Comparison of ENCODE assay signal across 9 mouse cellular contexts in genomic region chr17:12205015-12205693, GRCm38 (mm10).
DNase-seq lines count a peak whose midpoint lies in the region; ATAC-seq and TF ChIP-seq lines count a peak whose summit lies in the region.
"Had no signal": no experiment of that assay in that cellular context is flagged by ENCODE, and none has a peak within 500 bp of the region (broad histone marks: within the 10 kb centered on the region; RNA-seq: fewer than 3 reads in every experiment).

No protein-coding gene starts in this region.

- H3K9me3 ChIP-seq in heart, postnatal 0 days (replicated peaks; ENCODE audit: control insufficient read depth, low read length), result no peaks in the 10 kb centered on the region
- H3K9me3 ChIP-seq in hindbrain, embryonic 12.5 days (replicated peaks), result no peaks in the 10 kb centered on the region
- no peaks in the 10 kb centered on the region for H3K9me3 ChIP-seq in neural tube, embryonic 13.5 days

- H3K9ac ChIP-seq in heart, postnatal 0 days (replicated peaks; ENCODE audit: low read depth, low read length), result no peak overlapping the region
- H3K9ac ChIP-seq in hindbrain, embryonic 12.5 days, result no peak overlapping the region
- H3K9ac ChIP-seq in neural tube, embryonic 13.5 days, result 0 out of 2 replicates have a peak overlapping the region, but pooled peaks have one; percentile 5

- DNase-seq in heart, postnatal 0 days (ENCODE audit: low spot score), result no peak
- DNase-seq in heart, postnatal 14 days, result no peak
- DNase-seq in MN1 (ENCODE audit: low spot score), result peak; percentile 16
- no peak for DNase-seq in adrenal gland, adult 18-20 months (ENCODE audit: low spot score in 2 of 2)
- DNase-seq in retina, embryonic 14.5 days (ENCODE audit: low spot score), result no peak
- no peak for DNase-seq in layer of hippocampus, adult 9-10 months (ENCODE audit: low spot score)
- DNase-seq: kidney, postnatal 36 days had no signal

- no peak overlapping the region for H3K27ac ChIP-seq in heart, postnatal 0 days (ENCODE audit: low read depth)
- peak overlapping the region; percentile 64 for H3K27ac ChIP-seq in hindbrain, embryonic 12.5 days
- H3K27ac ChIP-seq in neural tube, embryonic 13.5 days (replicated peaks), result peak overlapping the region; percentile 59

- peaks cover 16% of the 10 kb centered on the region for H3K4me1 ChIP-seq in heart, postnatal 0 days (ENCODE audit: control insufficient read depth, insufficient read depth)
- H3K4me1 ChIP-seq in hindbrain, embryonic 12.5 days, result peaks cover 48% of the 10 kb centered on the region
- H3K4me1 ChIP-seq in neural tube, embryonic 13.5 days (replicated peaks), result peaks cover 55% of the 10 kb centered on the region

- WGBS in heart, postnatal 0 days, result 37% methylated on average over 10 of the region's 10 CpGs
- WGBS in hindbrain, embryonic 12.5 days, result 65% methylated on average over 10 of the region's 10 CpGs
- 62% methylated on average over 10 of the region's 10 CpGs for WGBS in neural tube, embryonic 13.5 days

- peak; percentile 22 for ATAC-seq in heart, postnatal 0 days (ENCODE audit: insufficient read depth, low read depth)
- peak; percentile 27; the same call in 1 of the 2 replicates for ATAC-seq in hindbrain, embryonic 12.5 days (ENCODE audit: low FRiP score)
- no peak for ATAC-seq in neural tube, embryonic 13.5 days (ENCODE audit: low read depth)

- H3K4me3 ChIP-seq in heart, postnatal 0 days (ENCODE audit: low read depth, low read length), result no peak overlapping the region
- H3K4me3 ChIP-seq in hindbrain, embryonic 12.5 days, result no peak overlapping the region
- no peak overlapping the region for H3K4me3 ChIP-seq in neural tube, embryonic 13.5 days

- intact Hi-C loops in heart, postnatal 14 days (cut with DNase I), result no loop called here

- no peak for TF ChIP-seq EP300 in heart, postnatal 0 days (IDR thresholded peaks at IDR 0.05; ENCODE audit: low read depth)

- H3K27me3 ChIP-seq in heart, postnatal 0 days (ENCODE audit: control insufficient read depth, insufficient read depth, low read length), result no peaks in the 10 kb centered on the region
- no peaks in the 10 kb centered on the region for H3K27me3 ChIP-seq in hindbrain, embryonic 12.5 days
- H3K27me3 ChIP-seq in neural tube, embryonic 13.5 days, result no peaks in the 10 kb centered on the region

- H3K36me3 ChIP-seq in heart, postnatal 0 days (replicated peaks; ENCODE audit: control insufficient read depth, insufficient read depth, low read length), result no peaks in the 10 kb centered on the region
- H3K36me3 ChIP-seq in hindbrain, embryonic 12.5 days, result 0 out of 2 replicates have a peak, but pooled peaks cover 7% of the 10 kb centered on the region
- no peaks in the 10 kb centered on the region for H3K36me3 ChIP-seq in neural tube, embryonic 13.5 days

- TF ChIP-seq CTCF in heart, postnatal 0 days (IDR thresholded peaks at IDR 0.05; ENCODE audit: low read depth), result no peak

- H3K4me2 ChIP-seq in heart, postnatal 0 days (ENCODE audit: low read depth, low read length), result no peak overlapping the region
- H3K4me2 ChIP-seq in hindbrain, embryonic 12.5 days (replicated peaks), result no peak overlapping the region
- no peak overlapping the region for H3K4me2 ChIP-seq in neural tube, embryonic 13.5 days
